Mouse (Mus musculus) kidney, postnatal 10 days (tissue): Measurements from ENCODE around the gene Smad6.

Experiments
- DNase-seq: peaks from one replicate; pipeline ENCODE4 v3.0.0; 2021; ENCODE audit warnings: mixed read lengths

Gene Smad6

GRCm38 (mm10) chr9:63982937-63983632 is 38.8 kb downstream of the Smad6 start:
- DNase-seq, result no peak

- no peak for DNase-seq
Measured at GRCm38 (mm10) chr9:63981912-63982311, 39.9 kb downstream of the Smad6 start.

GRCm38 (mm10) chr9:63981371-63981770 is 40.5 kb downstream of the Smad6 start:
- DNase-seq, result no peak

GRCm38 (mm10) chr9:63980179-63981086 is 41.4 kb downstream of the Smad6 start:
- no peak for DNase-seq

- no peak for DNase-seq
Measured at GRCm38 (mm10) chr9:63979275-63979674, 42.6 kb downstream of the Smad6 start.

- DNase-seq, result no peak
Measured at GRCm38 (mm10) chr9:63978682-63979081, 43.2 kb downstream of the Smad6 start.

GRCm38 (mm10) chr9:63975996-63976395 is 45.9 kb downstream of the Smad6 start:
- no peak for DNase-seq

GRCm38 (mm10) chr9:63974258-63975023 is 47.4 kb downstream of the Smad6 start:
- peak; percentile 19 for DNase-seq

- DNase-seq, result peak; percentile 26
Measured at GRCm38 (mm10) chr9:63973662-63974190, 48.1 kb downstream of the Smad6 start.

- DNase-seq, result peak; percentile 17
Measured at GRCm38 (mm10) chr9:63972576-63973290, 49.1 kb downstream of the Smad6 start.

- DNase-seq, result peak; percentile 31
Measured at GRCm38 (mm10) chr9:63971557-63971956, 50.3 kb downstream of the Smad6 start.

GRCm38 (mm10) chr9:63970836-63971235 is 51.0 kb downstream of the Smad6 start:
- DNase-seq, result peak; percentile 21

GRCm38 (mm10) chr9:63970388-63970787 is 51.5 kb downstream of the Smad6 start:
- DNase-seq, result peak; percentile 69

- peak; percentile 16 for DNase-seq
Measured at GRCm38 (mm10) chr9:63969467-63969866, 52.4 kb downstream of the Smad6 start.

GRCm38 (mm10) chr9:63968592-63968991 is 53.3 kb downstream of the Smad6 start:
- peak; percentile 96 for DNase-seq

- DNase-seq, result peak; percentile 54
Measured at GRCm38 (mm10) chr9:63967408-63968172, 54.3 kb downstream of the Smad6 start.

GRCm38 (mm10) chr9:63965579-63965981 is 56.3 kb downstream of the Smad6 start:
- DNase-seq, result peak; percentile 75

- no peak for DNase-seq
Measured at GRCm38 (mm10) chr9:63961881-63962280, 60.0 kb downstream of the Smad6 start.

GRCm38 (mm10) chr9:63960829-63961185 is 61.1 kb downstream of the Smad6 start:
- DNase-seq, result no peak

- DNase-seq, result peak; percentile 84
Measured at GRCm38 (mm10) chr9:63959933-63960828, 61.7 kb downstream of the Smad6 start.
